Mouse (Mus musculus) Muller cell, postnatal 12 days (primary cell): ENCODE data around the gene Tshz2.
"Not testable (repeated sequence)": the region's sequence is repeated elsewhere in the genome, so short reads cannot be mapped to it uniquely, and the experiment has no call there.

ENCODE experiments used
- DNase-seq: peaks from one replicate; pipeline ENCODE4 v3.0.0-alpha.2; 2015; ENCODE audit errors: inconsistent ontology term

Gene Tshz2

GRCm38 (mm10) chr2:169758120-169758519, 125.3 kb downstream of the Tshz2 start:
- DNase-seq, result no peak

- DNase-seq, result no peak
Measured at GRCm38 (mm10) chr2:169760117-169760516, 127.3 kb downstream of the Tshz2 start.

GRCm38 (mm10) chr2:169761726-169762125, 128.9 kb downstream of the Tshz2 start:
- no peak for DNase-seq

- no peak for DNase-seq
Measured at GRCm38 (mm10) chr2:169762301-169762700, 129.5 kb downstream of the Tshz2 start.

GRCm38 (mm10) chr2:169763716-169764115, 130.9 kb downstream of the Tshz2 start:
- DNase-seq, result no peak

- DNase-seq, result no peak
Measured at GRCm38 (mm10) chr2:169766247-169766646, 133.4 kb downstream of the Tshz2 start.

- DNase-seq, result no peak
Measured at GRCm38 (mm10) chr2:169767281-169767680, 134.5 kb downstream of the Tshz2 start.

GRCm38 (mm10) chr2:169775078-169775477, 142.3 kb downstream of the Tshz2 start:
- no peak for DNase-seq

GRCm38 (mm10) chr2:169777242-169777641, 144.4 kb downstream of the Tshz2 start:
- DNase-seq, result peak; percentile 52

- no peak for DNase-seq
Measured at GRCm38 (mm10) chr2:169777764-169778163, 145.0 kb downstream of the Tshz2 start.

GRCm38 (mm10) chr2:169778740-169779345, 146.0 kb downstream of the Tshz2 start:
- DNase-seq, result no peak

- DNase-seq, result not testable (repeated sequence)
Measured at GRCm38 (mm10) chr2:169781671-169782070, 148.9 kb downstream of the Tshz2 start.

GRCm38 (mm10) chr2:169782874-169783680, 150.3 kb downstream of the Tshz2 start:
- no peak for DNase-seq

- no peak for DNase-seq
Measured at GRCm38 (mm10) chr2:169783681-169784033, 150.8 kb downstream of the Tshz2 start.

GRCm38 (mm10) chr2:169787381-169787780, 154.6 kb downstream of the Tshz2 start:
- DNase-seq, result no peak

GRCm38 (mm10) chr2:169787906-169788305, 155.1 kb downstream of the Tshz2 start:
- no peak for DNase-seq

GRCm38 (mm10) chr2:169790439-169791131, 157.8 kb downstream of the Tshz2 start:
- peak; percentile 61 for DNase-seq

GRCm38 (mm10) chr2:169792706-169793105, 159.9 kb downstream of the Tshz2 start:
- DNase-seq, result no peak

- DNase-seq, result no peak
Measured at GRCm38 (mm10) chr2:169802241-169802640, 169.4 kb downstream of the Tshz2 start.

GRCm38 (mm10) chr2:169804380-169804779, 171.6 kb downstream of the Tshz2 start:
- no peak for DNase-seq

GRCm38 (mm10) chr2:169805545-169805944, 172.7 kb downstream of the Tshz2 start:
- DNase-seq, result no peak

- no peak for DNase-seq
Measured at GRCm38 (mm10) chr2:169811589-169811988, 178.8 kb downstream of the Tshz2 start.

- DNase-seq, result no peak
Measured at GRCm38 (mm10) chr2:169812055-169812454, 179.2 kb downstream of the Tshz2 start.
